Mouse (Mus musculus): ENCODE data around the gene Gm5157.
"Not testable (repeated sequence)": the region's sequence is repeated elsewhere in the genome, so short reads cannot be mapped to it uniquely, and the experiment has no call there.

Gm5157 gene

GRCm38 (mm10) chr7:21190323-21190722 is at the start of gene Gm5157:
Gene Gm5157, minus strand, starts transcription at chr7:21190423.
- not testable (repeated sequence) for DNase-seq

GRCm38 (mm10) chr7:21161885-21162284 is 28.3 kb downstream of the Gm5157 start, which contains the start of gene Vmn1r123:
Gene Vmn1r123, plus strand, starts transcription at chr7:21162185.
- DNase-seq, result not testable (repeated sequence)

All from lung, postnatal 4 days (tissue).